Mouse (Mus musculus) megakaryocyte, embryonic 14.5 days (primary cell): ENCODE results near the gene Dzip1.

Source experiments
- FLI1 ChIP-seq: IDR thresholded peaks from 2 replicates; pipeline ENCODE4 v1.6.1; 2012; ENCODE audit warnings: low read length, inconsistent platforms, mixed read lengths
- GATA1 ChIP-seq: IDR thresholded peaks from 3 replicates; pipeline ENCODE4 v1.6.1; 2012; ENCODE audit warnings: mixed read lengths, low read length, inconsistent platforms, borderline replicate concordance

GRCm38 (mm10) chr14:118965356-118966000 lies 40.2 kb upstream of the Dzip1 start:
- no peak for TF ChIP-seq GATA1
- TF ChIP-seq FLI1 = no peak
